Mouse (Mus musculus) midbrain, embryonic 13.5 days (tissue): ENCODE results near the gene Pofut1. TPM values are rescaled to one million over a fixed set of nuclear protein-coding genes. Genes with fewer than 3 reads are reported as not detected.

ENCODE experiments used
- ATAC-seq: fragments of 200-750 bp; cut with Nextera tagmentation; 2 replicates; pipeline ENCODE4 v1.8.0; 2017; ENCODE audit warnings: mild to moderate bottlenecking, moderate TSS enrichment, moderate library complexity
- H3K27ac ChIP-seq: fragments of 300-500 bp; sonication (generic); 2 replicates; pipeline ENCODE4 v1.5.1; 2015; ENCODE audit warnings: inconsistent platforms, mild to moderate bottlenecking, moderate library complexity
- H3K27me3 ChIP-seq: fragments of 300-500 bp; sonication (generic); 2 replicates; pipeline ENCODE4 v1.6.1; 2015; ENCODE audit warnings: mild to moderate bottlenecking, inconsistent platforms
- H3K36me3 ChIP-seq: fragments of 300-500 bp; sonication (generic); 2 replicates; pipeline ENCODE4 v1.6.1; 2015; ENCODE audit warnings: mild to moderate bottlenecking, inconsistent platforms
- H3K4me1 ChIP-seq: fragments of 300-500 bp; sonication (generic); replicated peaks from 2 replicates; pipeline ENCODE4 v1.6.1; 2015; ENCODE audit warnings: inconsistent platforms
- H3K4me2 ChIP-seq: fragments of 300-500 bp; sonication (generic); replicated peaks from 2 replicates; pipeline ENCODE4 v1.6.1; 2015; ENCODE audit warnings: moderate library complexity, mild to moderate bottlenecking, inconsistent platforms
- H3K4me3 ChIP-seq: fragments of 300-500 bp; sonication (generic); replicated peaks from 2 replicates; pipeline ENCODE4 v1.5.1; 2015; ENCODE audit warnings: mild to moderate bottlenecking, inconsistent platforms
- H3K9ac ChIP-seq: fragments of 300-500 bp; sonication (generic); replicated peaks from 2 replicates; pipeline ENCODE4 v1.6.1; 2015; ENCODE audit warnings: mild to moderate bottlenecking, inconsistent platforms
- H3K9me3 ChIP-seq: fragments of 300-500 bp; sonication (generic); 2 replicates; pipeline ENCODE4 v1.6.1; 2016; ENCODE audit warnings: mild to moderate bottlenecking, inconsistent platforms
- WGBS: fragments of 180-500 bp; shearing (Covaris S2); methylation state at CpG from one replicate; pipeline ENCODE4 v1.1.7; 2015; 5-methylcytosine and 5-hydroxymethylcytosine counted together
- polyA plus RNA-seq: library from polyadenylated mRNA; unstranded; fragments of >200 nt; fragmentation: Nextera tagmentation; extraction: Ambion mirVana; gene quantifications from 2 replicates; pipeline ENCODE4 v1.2.1, GENCODE M21; 2015

Pofut1 gene
- polyA plus RNA-seq, 1 experiment from 2014 or later: 5.7 TPM

GRCm38 (mm10) chr2:153218516-153218915 is 22.8 kb upstream of the Pofut1 start:
- no peak overlapping the region for H3K9ac ChIP-seq
- ATAC-seq: no peak
- 84% methylated on average over 3 of the region's 3 CpGs for WGBS
- H3K4me3 ChIP-seq: no peak overlapping the region
- no peak overlapping the region for H3K27ac ChIP-seq
- 0 out of 2 replicates have a peak, but pooled peaks cover 13% of the 10 kb centered on the region for H3K36me3 ChIP-seq
- H3K4me1 ChIP-seq: no peaks in the 10 kb centered on the region
- H3K9me3 ChIP-seq: no peaks in the 10 kb centered on the region
- no peak overlapping the region for H3K4me2 ChIP-seq
- H3K27me3 ChIP-seq: no peaks in the 10 kb centered on the region

DNA sequence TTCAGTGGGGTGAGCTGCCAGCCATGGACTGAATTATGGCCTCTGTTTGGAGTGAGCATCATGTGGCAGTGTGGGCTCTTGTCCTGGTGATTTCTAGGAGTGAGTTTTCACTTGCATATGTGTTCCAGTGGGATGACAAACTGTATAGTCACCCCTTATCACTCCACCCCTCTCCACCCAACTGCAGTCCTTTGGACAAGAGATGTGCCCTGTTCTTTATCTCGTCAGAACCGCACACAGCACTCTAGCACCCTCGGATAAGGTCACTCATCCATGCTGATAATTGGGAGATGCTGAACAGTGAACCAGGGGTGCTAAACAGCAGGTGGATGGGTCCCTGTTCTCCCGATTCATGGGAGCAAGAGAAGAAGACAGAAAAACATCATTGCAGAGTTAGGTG is 19.7 kb upstream of the Pofut1 start:
- Histone ChIP-seq H3K9ac (no peak overlapping the region), H3K27ac (no peak overlapping the region), H3K36me3 (0 out of 2 replicates have a peak, but pooled peaks cover 13% of the 10 kb centered on the region), H3K4me2 (no peak overlapping the region), H3K4me1 (peaks cover 17% of the 10 kb centered on the region), H3K27me3 (no peaks in the 10 kb centered on the region), H3K9me3 (no peaks in the 10 kb centered on the region), H3K4me3 (no peak overlapping the region)
- 88% methylated on average over 4 of the region's 4 CpGs for WGBS
- ATAC-seq: no peak

DNA sequence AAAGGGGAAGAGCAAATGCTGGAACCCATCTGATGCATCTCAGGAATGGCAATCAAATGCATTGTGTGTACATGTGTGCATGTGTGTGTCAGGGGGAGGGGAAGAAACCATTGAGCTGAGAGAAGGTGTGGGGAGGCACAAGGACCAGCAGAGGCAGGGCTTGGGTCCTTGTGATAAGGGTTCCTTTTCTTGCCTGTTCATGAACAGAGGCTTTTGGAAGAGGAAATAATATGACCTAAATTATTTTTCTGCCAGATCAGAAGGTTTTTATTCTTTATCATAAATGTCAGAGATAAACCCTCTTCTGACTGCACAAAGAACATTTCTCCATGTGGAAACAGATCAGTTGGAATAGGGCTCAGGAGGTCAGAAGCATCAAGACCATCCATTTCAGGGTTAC is 19.2 kb upstream of the Pofut1 start:
- Histone ChIP-seq H3K4me2 (no peak overlapping the region), H3K27me3 (no peaks in the 10 kb centered on the region), H3K4me3 (no peak overlapping the region), H3K4me1 (peaks cover 17% of the 10 kb centered on the region), H3K27ac (no peak overlapping the region), H3K36me3 (0 out of 2 replicates have a peak, but pooled peaks cover 13% of the 10 kb centered on the region), H3K9me3 (no peaks in the 10 kb centered on the region), H3K9ac (no peak overlapping the region)
- no peak for ATAC-seq

DNA sequence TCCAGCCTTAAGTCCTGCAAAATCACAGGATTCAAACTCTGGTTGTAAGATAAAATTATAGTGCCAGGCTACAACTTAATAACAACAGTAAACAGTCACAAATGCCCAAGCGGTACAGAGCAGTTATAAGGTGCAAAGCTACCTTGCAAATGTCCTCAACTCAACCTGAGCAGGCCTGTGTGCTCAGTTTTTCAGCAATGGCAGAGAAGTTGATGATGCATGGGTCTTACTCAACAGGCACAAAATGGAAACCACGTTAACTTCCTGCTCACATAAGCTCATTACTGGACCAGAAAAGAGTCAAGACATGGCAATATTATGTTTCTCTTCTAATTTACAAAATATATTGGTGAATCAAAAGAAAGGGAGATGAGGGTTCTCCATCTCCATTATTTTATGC is 18.8 kb upstream of the Pofut1 start:
- H3K4me1 ChIP-seq: peaks cover 17% of the 10 kb centered on the region
- no peaks in the 10 kb centered on the region for H3K9me3 ChIP-seq
- WGBS: 94% methylated on average over 2 of the region's 2 CpGs
- no peaks in the 10 kb centered on the region for H3K27me3 ChIP-seq
- no peak for ATAC-seq
- H3K36me3 ChIP-seq: 0 out of 2 replicates have a peak, but pooled peaks cover 13% of the 10 kb centered on the region
- no peak overlapping the region for H3K9ac ChIP-seq
- no peak overlapping the region for H3K4me2 ChIP-seq
- H3K27ac ChIP-seq: no peak overlapping the region
- H3K4me3 ChIP-seq: no peak overlapping the region

GRCm38 (mm10) chr2:153224946-153225594 is 16.3 kb upstream of the Pofut1 start, which contains the start of gene Tspyl3:
Gene Tspyl3 (minus strand): TSS chr2:153225441.
- H3K27me3 ChIP-seq: no peaks in the 10 kb centered on the region
- H3K27ac ChIP-seq: peak within 1 kb of the TSS; percentile 77
- ATAC-seq: peak; percentile 90
- peak within 1 kb of the TSS; percentile 63 for H3K4me2 ChIP-seq
- 3% methylated on average over 31 of the region's 31 CpGs for WGBS
- H3K9me3 ChIP-seq: no peaks in the 10 kb centered on the region
- H3K9ac ChIP-seq: peak within 1 kb of the TSS; percentile 75
- H3K36me3 ChIP-seq: peaks cover 35% of the 10 kb centered on the region
- peaks cover 17% of the 10 kb centered on the region for H3K4me1 ChIP-seq
- H3K4me3 ChIP-seq: peak within 1 kb of the TSS; percentile 52

DNA sequence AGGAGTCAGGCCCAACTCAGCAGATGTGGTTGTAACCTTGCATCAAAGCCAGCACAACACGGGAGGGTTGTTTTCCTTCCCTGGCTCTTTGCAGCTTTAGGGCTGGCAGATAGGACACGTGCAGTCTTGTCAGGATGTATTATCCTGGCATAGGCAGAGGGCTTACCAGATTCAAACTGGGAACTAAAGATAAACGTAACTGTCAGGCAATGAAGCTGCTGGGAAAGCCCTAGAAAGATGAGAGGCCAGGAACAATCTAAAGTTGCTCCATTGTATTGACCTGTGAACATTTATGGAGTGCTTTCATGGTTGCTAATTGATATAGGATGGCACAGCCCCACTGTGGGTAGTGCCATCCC is 15.8 kb upstream of the Pofut1 start:
- Histone ChIP-seq H3K4me2 (peak overlapping the region; percentile 63), H3K36me3 (peaks cover 35% of the 10 kb centered on the region), H3K27me3 (no peaks in the 10 kb centered on the region), H3K4me1 (peaks cover 17% of the 10 kb centered on the region), H3K27ac (peak overlapping the region; percentile 77), H3K4me3 (peak overlapping the region; percentile 52), H3K9ac (peak overlapping the region; percentile 43), H3K9me3 (no peaks in the 10 kb centered on the region)
- no peak for ATAC-seq
- 11% methylated on average over 3 of the region's 3 CpGs for WGBS

DNA sequence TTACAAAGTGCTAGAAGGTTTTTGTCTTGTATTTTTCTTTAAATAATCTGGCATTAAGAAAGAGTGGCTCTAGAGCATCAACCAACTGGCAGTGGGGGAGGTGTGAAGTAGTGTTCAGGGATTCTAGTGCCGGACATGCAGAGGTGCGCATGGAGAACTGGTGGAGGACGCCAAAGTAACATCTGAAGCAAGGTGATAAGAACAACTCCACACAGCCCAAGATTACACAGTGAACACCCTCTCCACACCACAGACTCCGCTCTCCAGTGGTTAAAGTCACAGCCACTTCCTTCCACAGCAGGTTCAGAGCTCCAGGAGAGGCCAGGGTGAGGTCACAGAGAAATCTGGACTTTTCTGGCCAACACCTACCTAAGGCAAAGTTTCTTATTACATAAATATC is 13.4 kb upstream of the Pofut1 start:
- H3K9me3 ChIP-seq: no peaks in the 10 kb centered on the region
- peaks cover 17% of the 10 kb centered on the region for H3K4me1 ChIP-seq
- H3K36me3 ChIP-seq: peaks cover 49% of the 10 kb centered on the region
- no peak overlapping the region for H3K9ac ChIP-seq
- no peak overlapping the region for H3K4me2 ChIP-seq
- H3K4me3 ChIP-seq: no peak overlapping the region
- H3K27me3 ChIP-seq: no peaks in the 10 kb centered on the region
- WGBS: 94% methylated on average over 4 of the region's 4 CpGs
- ATAC-seq: no peak
- no peak overlapping the region for H3K27ac ChIP-seq

DNA sequence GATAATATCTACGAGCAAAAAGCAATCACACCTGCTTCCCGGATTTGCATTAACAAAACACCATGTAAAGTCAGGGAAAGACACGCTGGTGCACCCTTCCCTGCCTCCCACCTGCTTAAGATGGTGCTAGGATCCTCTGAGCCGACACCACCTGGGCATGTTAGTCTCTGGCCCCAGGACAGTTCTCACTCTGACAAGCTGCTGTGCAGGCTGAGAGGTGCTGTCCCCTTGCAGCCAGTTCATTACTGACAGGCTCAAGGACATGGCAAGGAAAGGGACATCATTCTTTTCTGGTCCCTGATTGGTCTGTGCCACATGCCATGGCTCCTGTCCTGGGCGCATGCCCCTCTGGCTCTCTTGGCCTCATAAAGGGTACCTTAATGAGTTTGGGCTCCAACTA is 12.8 kb upstream of the Pofut1 start:
- Histone ChIP-seq H3K27ac (no peak overlapping the region), H3K4me1 (peaks cover 17% of the 10 kb centered on the region), H3K9me3 (no peaks in the 10 kb centered on the region), H3K27me3 (no peaks in the 10 kb centered on the region), H3K9ac (no peak overlapping the region), H3K36me3 (peaks cover 53% of the 10 kb centered on the region), H3K4me2 (no peak overlapping the region), H3K4me3 (no peak overlapping the region)
- no peak for ATAC-seq
- 86% methylated on average over 5 of the region's 5 CpGs for WGBS

DNA sequence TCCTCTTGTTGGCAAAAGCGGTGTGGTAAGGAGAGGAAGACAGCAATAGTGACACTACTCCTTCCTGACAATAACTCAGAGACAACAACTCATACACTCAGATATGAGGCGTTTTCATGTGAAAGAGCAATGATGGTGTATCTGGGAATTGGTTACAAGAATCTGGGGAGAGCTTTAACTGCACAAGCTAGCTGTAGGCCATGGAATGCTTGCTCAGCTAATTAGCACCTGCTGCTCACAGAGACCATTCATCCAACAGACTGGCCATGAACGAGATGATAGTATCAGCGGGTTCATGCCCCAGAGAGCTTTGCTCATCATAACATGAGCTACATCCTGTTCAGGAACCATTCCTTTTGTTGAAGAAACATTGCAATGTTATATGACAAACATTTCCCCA is 4.1 kb upstream of the Pofut1 start:
- Histone ChIP-seq H3K27ac (no peak overlapping the region), H3K4me1 (peaks cover 40% of the 10 kb centered on the region), H3K36me3 (peaks cover 49% of the 10 kb centered on the region), H3K9ac (no peak overlapping the region), H3K27me3 (no peaks in the 10 kb centered on the region), H3K4me3 (no peak overlapping the region), H3K4me2 (no peak overlapping the region), H3K9me3 (no peaks in the 10 kb centered on the region)
- whole genome bisulfite sequencing: 80% methylated on average over 4 of the region's 4 CpGs
- no peak for ATAC-seq

DNA sequence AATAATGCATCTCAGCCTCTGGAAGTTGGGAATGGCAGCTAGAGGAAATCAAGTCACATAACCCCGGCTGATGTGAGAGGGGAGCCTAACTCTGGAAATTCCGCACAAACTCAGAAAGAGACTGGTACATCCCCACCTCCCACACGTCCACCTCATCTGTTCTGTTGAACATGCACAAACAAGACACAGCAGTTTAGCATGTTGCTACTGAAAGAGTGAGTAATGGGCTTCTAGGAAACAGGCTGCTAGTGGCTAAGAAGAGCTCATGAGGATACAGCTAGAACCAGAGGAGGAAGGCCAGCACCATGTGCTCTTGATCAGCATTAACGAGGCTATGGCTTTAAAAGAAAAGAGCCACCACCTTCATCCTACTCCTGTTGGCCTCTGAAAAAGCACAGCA is 3.4 kb upstream of the Pofut1 start:
- Histone ChIP-seq H3K9me3 (no peaks in the 10 kb centered on the region), H3K4me1 (peaks cover 47% of the 10 kb centered on the region), H3K9ac (no peak overlapping the region), H3K27ac (no peak overlapping the region), H3K4me2 (no peak overlapping the region), H3K27me3 (no peaks in the 10 kb centered on the region), H3K4me3 (no peak overlapping the region), H3K36me3 (peaks cover 44% of the 10 kb centered on the region)
- WGBS: 72% methylated on average over 4 of the region's 4 CpGs
- ATAC-seq: no peak

DNA sequence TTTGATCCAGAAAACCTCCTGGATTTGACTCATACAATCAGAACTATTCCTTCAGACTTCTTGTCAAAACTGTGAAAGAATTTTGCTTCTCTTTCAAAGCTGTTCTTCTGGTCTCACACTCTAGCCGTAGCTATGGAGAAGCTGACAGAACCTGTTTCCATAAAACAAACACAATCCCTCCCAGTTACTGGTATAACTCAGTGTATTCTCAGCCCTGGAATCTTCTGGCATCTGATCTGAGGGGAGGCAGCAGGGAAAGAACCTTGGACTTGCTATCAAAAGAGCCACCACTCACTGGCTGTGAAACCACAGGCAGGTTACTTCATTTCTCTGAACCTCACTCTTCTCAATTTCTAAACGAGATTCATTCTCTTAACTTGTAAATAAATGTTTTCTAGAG is 2.9 kb upstream of the Pofut1 start:
- 61% methylated on average over 2 of the region's 2 CpGs for WGBS

GRCm38 (mm10) chr2:153239021-153239859 is 2.1 kb upstream of the Pofut1 start:
- H3K9ac ChIP-seq: peak overlapping the region; percentile 99
- peak overlapping the region; percentile 89 for H3K27ac ChIP-seq
- H3K4me1 ChIP-seq: peaks cover 53% of the 10 kb centered on the region
- no peaks in the 10 kb centered on the region for H3K9me3 ChIP-seq
- H3K27me3 ChIP-seq: no peaks in the 10 kb centered on the region
- H3K36me3 ChIP-seq: peaks cover 32% of the 10 kb centered on the region
- H3K4me2 ChIP-seq: peak overlapping the region; percentile 94
- H3K4me3 ChIP-seq: peak overlapping the region; percentile 97
- WGBS: 32% methylated on average over 7 of the region's 7 CpGs
- ATAC-seq: no peak

More for the DNA sequence above, 2.9 kb upstream of the Pofut1 start:
- no peak overlapping the region; the same call in 1 of the 2 replicates for H3K4me2 ChIP-seq
- peaks cover 41% of the 10 kb centered on the region for H3K36me3 ChIP-seq
- H3K27me3 ChIP-seq: no peaks in the 10 kb centered on the region
- H3K27ac ChIP-seq: no peak overlapping the region
- no peak overlapping the region for H3K9ac ChIP-seq
- H3K4me3 ChIP-seq: no peak overlapping the region
- H3K9me3 ChIP-seq: no peaks in the 10 kb centered on the region
- peaks cover 52% of the 10 kb centered on the region for H3K4me1 ChIP-seq
- no peak for ATAC-seq
